Mouse (Mus musculus) spleen, postnatal 10 days (tissue): ENCODE results near the gene Arhgap4.

Experiments used
- DNase-seq, 2 experiments: peaks; one replicate each; pipeline ENCODE4 v3.0.0; 2021 to 2022; ENCODE audit warnings: low spot score in 2 of 2

The Arhgap4 gene

DNA sequence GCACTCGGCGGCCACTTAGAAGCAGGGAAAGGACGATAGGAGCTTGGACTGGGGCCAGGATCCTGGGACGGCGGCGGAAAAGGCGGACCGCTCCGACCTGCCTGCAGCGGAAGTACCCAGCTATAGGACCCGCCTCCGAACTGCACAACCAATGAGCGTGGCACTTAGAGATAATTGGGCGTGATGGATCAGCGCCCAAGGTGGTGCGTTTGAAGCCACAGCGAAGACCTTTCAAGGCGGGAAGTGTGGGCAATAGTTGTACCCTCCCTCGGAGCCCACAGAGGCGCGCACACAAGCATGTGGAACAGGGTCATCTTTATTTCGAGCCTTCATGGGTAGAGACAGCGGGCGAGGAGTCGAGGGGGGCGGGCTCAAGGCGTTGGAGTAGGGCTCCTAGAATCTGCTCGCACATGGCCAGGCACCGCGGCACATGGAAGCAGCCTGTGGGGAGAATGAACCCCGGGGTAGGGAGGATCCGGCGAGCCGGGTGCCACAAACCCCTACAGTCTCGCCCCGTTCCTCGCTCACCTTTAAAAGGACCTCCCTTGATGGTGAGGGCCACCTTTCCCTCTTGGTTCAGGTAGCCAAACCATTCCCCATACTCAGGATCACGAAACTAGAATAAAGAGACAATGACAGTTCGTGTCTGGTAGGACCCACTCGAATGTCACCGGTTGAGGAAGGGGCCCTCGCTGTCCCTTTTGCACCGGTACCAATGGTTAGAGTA is at the start of gene Arhgap4, which contains the start of gene Naa10:
Arhgap4 (minus strand) TSS at position 48 of the 727 bp plus-strand sequence.
Naa10 (minus strand) TSS at position 122 of the 727 bp plus-strand sequence.
- peak; percentile 77 to 90 for DNase-seq

DNA sequence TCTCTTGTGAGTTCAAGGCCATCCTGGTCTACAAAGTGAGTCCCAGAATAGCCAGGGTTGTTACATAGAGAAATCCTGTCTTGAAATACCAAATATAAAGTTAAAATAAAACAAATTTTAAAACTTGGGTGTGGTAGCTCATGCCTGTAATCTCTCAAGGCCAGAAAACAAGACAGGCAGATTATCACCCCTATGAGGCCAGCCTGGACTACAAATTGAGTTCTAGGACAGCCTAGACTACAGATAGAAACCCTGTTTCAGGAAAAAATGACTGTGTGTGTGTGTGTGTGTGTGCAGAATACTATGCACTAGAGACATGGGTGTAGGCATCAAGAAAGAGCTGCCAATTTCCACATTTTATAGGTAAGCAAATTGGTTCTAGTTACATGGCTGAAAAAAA is 49.1 kb upstream of the Arhgap4 start:
- peak in 1 of 2 experiments; percentile 20 for DNase-seq

DNA sequence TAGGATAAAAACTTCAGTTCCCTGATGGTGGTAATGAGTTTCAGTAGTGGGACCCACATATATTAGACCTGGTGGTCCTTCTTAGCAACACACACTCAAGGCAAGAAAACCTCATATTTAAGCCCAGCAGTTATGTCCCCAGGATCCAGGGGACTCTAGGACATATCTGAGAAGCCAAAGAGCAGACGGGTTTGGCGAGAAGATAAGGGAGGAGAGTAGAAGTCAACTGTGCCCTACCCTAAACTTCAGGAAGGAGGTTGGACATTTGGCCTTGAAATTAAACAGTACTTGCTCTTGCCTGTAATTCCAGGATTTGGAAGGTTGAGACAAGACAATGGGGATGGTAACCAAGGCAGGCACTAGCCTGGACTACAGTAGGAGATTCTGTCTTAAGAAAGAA is 48.1 kb upstream of the Arhgap4 start:
- DNase-seq: peak in 1 of 2 experiments; percentile 31

DNA sequence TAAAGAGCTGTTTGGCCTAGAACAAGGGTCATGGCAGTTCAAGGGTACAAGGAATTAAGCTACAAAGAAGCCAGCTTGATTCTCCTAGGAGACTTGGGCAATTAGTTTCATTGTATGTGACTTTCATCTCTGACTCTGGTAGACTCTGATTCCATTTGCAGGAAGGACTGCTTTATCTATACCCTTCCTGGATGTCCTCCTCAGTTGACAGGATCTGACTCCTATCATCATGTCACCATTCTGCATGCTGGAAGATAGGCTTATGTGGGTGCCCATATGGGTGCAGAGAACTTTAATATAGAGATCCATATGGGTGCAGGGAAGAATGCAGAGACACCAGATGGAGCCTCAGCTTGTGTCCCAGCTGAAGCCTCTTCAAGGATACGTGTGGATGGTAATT is 47.5 kb upstream of the Arhgap4 start:
- DNase-seq: peak in 1 of 2 experiments; percentile 15

DNA sequence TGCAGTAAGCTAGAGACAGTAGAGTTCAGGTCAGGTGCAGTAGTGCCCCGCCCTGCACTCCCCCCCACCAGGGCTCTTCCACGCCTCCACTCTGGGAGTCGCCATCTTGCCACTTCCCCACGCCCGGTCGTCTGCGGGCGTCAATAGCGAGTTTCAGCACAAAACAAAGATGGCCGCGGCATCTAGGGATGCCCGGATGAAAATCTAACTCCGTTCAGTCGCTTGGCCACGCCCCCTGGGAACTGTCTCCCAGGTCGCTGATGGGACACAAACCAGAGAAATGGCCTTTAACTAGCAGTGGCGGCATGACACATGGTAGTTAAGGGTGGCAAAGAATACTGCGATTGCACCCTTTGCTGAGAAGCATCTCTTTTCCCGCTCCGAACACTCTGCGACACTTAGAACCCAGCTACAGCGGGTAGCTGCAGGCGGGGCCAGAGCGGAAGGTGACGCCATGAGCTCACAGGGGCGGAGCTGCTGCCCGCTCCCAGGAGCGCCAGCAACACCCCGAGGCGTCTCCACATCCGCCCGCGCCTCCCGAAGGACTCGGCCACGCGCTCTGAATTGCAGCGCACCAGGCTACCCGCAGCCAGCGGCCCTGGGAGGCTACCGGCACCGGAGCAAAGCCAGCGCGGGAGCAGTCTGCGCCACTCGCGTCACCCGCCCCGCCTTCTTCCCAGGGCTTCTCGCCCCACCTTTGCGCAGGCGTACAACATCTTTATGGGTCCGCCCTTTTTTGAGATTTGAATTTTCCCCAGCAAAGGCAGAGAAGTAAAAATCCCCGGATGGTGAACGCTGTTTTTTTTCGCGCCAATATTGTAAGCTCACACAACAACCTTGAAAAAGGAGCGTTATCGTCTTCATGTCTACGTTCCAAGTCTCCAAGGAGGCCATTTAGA is 45.8 kb upstream of the Arhgap4 start:
- DNase-seq: peak; percentile 81 to 89

DNA sequence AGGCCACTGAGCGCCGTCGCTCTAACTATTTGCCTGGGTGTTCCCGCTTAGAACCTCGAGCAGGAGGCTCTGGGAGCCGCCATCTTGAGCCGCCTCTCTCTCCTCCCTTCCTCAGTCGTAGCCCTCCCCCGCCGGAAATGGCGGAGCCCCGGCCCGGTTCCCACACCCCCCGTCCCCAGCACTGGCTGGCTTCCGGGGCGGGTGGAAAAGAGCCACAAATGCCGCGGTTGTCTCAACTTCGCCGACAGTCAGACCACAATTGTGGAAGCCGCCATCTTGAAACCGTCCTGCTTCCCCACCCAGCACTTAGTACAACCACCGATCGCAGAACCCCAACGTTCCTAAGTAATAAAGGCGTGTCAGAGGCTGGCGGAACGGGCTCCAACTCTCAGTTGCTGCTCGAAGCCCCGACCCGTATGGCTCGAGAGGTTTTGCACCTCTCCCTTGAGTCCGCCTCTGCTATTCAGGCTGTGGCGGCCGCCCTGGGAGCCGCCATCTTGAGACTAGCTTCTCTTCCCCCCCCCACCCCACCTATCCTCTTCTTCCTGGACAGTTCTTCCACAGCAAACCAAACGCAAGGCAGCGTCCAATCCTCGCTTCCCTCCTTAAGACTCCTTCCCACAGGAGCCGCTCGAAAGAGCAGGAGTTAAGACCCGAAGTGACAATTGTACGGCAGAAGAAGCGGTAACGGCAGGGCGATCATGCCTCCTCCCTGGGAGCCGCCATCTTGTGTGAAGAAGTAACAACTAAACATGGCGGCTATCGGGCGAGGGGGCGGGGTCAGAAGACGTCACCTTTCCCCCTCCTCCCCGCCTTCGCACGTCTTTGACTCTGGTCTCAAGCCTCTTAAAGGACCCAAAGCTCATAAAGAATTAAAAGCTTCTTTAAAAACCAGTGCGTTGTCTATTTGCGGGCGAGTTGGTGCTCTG is 44.8 kb upstream of the Arhgap4 start, which contains the start of gene Hcfc1:
Hcfc1 (minus strand) TSS at position 110 of the 929 bp plus-strand sequence.
- peak; percentile 79 to 91 for DNase-seq

DNA sequence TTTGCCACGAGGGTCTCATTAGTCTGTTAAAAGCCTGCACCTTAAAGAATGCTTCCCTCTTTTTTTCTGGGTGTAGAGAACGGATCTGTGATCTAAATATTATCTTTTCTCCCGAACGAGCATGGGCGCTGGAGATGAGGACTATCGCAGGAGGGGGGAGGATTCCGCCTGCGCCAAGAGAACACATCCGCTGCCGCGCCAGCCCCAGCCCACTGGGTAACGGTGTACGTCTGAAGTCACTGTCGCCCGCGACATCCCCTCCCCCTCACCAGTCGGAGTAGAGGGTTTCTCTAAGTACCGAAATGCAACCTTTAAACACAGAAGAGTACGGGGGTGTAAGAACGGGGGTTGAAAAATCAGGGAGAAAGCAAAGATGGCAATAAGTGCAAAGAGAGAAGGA is 43.6 kb upstream of the Arhgap4 start:
- peak in 1 of 2 experiments; percentile 63 for DNase-seq

DNA sequence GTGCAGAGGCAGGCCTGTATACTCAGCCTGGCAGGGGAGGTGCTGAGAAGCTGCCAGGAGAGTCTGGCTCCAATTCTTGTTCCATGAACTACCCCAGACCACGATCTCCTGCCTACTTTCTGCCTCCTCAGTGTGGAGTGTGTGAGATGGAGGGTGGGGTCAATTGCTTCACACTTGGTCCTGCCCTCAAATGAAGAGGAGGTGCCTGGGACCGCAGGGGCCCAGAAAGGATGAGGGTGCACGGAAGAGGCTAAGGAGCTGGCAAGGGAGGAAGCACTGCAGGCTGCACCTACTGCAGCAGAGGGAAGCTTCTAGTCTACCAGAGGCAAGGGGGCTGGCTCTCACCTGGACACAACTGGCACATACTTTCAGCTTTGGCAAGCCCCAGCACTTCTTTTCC is 42.7 kb upstream of the Arhgap4 start:
- peak in 1 of 2 experiments; percentile 52 for DNase-seq

DNA sequence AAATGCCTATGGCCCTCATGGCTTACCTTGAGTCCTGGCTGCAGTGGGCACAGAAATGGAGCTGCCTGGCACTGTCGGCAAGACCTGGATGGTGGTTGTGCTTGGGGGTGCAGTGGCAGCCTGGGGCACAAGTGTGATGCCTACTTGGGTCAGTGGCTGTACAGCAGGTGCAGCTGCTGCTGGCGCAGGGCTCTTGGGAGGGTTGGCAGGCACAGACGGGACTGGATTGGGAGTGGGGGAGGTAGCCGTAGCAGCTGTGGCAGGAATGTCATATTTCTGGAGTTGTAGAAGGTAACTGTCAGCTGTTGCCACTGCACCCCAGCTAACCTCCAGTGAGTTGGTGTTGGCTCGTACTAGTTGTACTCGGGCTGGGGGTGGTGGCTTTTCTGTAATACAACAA is 33.3 kb upstream of the Arhgap4 start:
- DNase-seq: no peak

DNA sequence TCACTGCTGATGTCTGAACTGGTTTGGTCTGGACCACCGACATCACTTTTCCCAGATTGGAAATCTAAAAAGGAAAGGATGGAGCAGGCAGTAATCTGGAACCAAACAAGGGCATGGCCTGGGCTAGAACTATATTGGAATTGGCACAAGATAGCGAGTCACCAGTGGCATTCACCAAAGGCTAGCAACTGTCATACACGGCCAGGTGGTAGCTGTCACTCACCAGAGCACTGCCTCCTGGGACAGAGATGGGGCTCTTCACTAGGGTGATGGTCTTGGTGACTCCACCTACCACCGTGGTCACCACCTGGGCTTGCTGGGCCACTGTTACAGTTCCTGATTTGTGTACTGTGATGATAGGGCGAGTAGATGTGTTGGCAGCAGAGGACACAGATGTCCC is 30.9 kb upstream of the Arhgap4 start:
- DNase-seq: no peak

DNA sequence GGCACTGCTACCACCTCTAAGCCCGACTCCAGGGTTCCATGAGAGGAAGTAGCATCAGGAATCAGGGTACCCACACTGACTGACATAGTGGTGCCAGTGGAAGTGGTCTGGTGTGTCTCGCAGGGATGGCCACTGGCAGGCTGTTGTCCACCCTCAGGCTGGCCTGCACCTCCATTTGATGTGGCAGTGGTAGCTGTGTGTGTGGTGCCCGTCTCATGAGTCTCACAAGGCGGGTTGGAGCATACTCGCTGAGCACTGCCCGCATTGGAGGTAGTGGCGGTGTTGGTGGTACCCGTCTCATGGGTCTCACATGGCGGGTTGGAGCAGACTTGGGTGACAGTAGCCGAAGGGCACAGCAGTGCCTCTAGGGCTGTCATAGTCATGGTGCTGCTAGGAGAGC is 27.7 kb upstream of the Arhgap4 start:
- no peak for DNase-seq

DNA sequence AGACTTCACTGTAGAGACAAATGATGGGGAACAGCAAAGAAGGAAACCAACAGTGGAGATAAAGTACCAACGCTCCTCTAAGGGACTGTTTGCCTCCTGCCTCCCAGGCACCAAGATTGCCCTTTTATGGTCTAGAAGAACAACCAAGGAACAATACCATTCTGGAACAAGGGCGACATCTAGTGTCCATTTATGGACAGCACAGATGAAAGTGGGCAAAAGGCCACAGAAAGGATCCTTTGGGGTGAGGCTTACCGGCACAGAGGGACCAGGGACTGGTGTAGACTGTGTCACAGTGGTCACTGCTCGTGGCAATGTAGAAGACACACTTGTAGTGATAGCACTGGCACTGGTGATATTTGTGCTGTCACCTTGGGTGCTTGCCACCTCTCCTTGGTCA is 27.0 kb upstream of the Arhgap4 start:
- peak in 1 of 2 experiments; percentile 59 for DNase-seq

DNA sequence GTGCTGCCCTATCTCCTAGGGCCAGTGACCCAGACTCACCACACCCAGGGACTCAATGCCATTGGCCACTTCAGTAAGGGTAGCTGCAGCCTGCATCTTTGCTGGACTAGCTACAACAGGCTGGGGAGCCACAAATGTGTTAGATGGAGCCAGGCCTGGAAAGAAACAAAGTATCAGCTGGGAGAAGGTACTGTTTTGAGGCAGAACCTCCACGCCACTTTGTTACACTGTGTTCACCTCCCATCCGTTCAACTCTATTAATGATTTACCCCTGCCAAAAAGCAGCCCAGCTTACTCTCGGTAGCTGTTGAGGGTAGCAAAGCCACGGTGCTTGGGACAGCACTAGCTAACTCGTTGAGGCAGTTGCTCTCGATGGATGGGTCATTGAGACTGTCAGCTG is 25.2 kb upstream of the Arhgap4 start:
- DNase-seq: no peak

DNA sequence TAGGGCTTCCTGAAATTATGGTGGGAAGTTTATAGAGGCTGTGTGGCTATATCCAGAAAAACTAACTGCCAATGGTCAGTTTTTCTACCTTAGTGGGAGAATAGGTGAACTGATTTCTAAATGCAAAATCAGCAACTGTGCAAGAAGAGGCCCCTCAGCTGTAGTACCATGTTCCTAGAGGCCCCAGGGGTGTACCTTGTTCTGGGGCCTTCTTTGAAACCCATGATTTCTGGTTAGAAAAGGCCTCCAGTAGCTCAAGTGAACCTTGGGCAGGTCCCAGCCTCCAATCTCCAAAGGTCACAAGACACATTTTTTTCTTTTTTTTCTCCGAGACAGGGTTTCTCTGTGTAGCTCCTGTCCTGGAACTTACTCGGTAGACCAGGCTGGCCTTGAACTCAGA is 20.6 kb upstream of the Arhgap4 start:
- no peak for DNase-seq

DNA sequence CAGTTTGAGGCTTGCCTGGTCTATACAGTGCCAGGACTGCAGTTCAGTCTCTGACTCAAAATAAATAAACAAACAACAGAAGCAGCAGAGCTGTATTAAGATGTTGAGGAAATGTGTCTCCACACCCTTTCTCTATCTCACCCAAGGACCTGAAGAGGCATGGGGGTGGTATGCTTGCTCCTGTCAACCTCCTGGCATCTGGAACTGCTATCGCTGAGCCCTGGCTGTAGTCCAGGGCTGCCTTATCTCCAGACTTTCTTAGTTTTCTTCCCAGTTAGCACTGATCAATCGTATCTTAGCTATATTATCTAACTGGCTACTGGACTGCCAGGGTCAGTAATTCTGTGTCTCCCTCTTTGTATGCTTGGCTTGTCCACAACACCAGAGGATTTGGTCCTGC is 20.2 kb upstream of the Arhgap4 start:
- no peak for DNase-seq

DNA sequence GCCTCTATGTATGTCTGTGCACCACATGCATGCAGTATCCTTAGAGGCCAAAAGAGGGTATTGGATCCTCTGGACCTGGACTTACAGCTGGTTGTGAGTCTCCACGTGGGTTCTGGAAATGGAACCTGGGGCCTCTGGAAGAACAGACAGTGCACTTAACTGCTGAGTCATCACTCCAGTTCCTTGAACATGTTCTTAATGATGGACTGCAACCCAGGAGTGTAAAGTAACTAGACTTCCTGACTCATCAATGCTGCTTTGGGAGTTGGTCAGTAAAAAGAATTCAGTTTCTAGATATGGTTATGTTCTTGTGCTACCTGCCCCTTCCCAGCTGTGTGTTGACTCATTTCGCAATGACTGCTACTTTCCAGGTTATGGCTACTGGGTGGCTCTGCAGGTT is 10.2 kb upstream of the Arhgap4 start:
- no peak for DNase-seq

DNA sequence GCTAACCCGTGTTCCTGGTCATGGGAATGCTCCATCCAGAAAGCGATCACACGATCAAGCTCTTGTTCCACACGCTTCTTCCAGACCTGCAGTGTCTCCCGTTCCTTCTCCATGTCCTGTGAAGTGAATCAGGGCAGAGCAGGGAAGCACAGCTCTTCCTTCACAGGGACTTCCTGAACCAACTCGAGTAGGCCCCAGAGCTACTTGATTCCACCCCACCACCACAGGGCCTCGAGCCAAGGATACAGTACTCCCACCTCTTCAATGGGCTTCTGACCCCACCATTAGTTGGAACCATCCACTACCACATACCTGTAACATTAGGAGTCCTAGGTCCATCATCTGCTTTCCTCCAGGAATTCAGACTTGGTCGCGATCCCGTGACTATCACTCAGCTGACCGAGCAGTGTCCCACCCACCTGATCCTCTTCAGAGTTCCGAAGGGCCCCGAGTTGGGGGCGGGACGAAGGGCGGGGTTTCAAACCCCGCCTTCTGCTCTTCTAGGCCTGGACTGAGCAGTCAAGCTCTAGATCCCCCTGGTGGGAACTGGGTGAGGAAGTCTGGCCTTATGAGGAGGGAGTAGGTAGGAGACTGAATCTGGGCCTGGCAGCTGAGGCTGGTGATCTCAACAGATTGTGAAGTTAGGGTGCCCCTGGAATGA is 8.9 kb upstream of the Arhgap4 start, which contains the start of gene Renbp:
Renbp (minus strand) TSS at position 449 of the 661 bp plus-strand sequence.
- DNase-seq: peak in 1 of 2 experiments; percentile 57

DNA sequence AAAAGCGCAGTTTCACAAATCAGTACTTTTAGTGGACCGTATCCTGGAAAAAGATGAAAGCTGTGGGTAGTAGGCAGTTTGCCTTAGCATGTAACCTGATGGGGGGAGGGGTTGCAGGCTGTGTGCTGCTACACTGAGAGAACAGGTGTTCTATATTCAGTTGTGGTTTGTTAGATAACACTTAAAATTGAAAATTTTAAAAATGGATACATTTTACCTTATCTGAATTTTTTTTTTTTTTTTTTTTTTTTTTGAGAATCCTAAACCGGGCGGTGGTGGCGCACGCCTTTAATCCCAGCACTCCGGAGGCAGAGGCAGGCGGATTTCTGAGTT is 846 bp upstream of the Arhgap4 start:
- DNase-seq: no peak

DNA sequence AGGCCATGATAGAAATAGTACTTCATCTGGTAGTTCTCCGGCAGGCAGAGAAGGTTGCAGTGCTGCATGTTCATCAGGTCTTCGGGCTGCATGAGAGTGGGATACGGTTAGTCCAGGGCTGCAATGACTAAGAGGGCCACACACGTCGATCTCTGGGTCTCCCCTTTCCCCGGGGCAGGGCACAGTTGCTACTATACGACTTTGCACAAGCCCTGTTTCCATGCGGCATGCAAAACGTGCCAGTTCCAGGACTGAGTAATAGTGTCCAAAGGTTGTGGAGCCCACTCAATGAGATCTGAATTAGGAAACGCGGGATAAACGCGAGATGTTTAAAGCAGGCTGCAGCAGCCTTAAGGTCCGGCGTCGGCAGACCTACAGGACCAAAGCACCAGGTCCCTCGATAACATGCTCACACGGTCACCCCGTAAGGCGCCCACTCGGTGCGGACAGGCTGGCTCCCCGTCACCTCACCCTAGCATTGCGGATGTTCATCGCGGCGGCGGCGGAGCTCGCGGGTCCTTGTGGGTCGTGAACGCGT is 316 bp downstream of the Arhgap4 start:
- peak in 1 of 2 experiments; percentile 23 for DNase-seq

DNA sequence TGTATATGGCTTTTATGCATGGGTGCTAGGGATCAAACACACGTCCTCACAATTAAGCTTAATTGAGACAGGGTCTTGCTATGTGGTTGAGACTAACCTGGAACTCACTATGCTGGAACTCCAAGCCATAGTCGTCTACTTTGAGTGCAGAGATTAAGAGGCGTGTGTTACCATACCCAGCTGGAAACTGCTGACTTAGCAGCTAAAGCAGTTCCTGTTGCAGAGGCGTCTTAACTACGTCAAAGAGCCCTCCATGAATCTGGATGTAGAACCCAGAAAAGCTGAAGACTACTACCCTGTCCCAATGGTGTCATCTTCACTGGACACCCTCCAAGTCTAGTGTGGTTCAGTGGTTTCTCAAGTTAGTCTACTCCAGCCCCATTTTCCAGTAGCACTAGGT is 3.0 kb downstream of the Arhgap4 start:
- DNase-seq: no peak

DNA sequence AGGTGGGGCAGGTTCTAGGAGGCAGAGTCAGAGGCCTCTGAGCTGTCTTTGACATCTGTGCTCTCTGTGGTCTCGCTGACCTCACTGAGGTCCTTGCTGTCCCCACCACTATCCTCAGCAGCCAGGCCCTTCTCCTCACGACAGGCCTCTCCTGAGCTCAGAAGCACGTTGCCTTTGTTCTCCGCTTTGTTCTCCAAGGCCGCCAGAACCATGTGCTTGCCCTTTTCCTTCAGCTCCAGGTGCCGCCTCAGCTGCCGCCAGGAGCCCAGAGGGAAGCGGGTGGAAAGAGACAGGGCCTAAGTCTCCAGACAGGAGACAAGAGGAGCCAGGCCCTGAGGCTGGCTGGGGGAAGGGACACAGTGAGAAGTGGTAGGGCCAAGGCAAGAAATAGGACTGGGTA is 4.7 kb downstream of the Arhgap4 start:
- no peak for DNase-seq
